Mouse (Mus musculus): ENCODE data around the gene Phka2. TPM values are rescaled to one million over a fixed set of nuclear protein-coding genes. Genes with fewer than 3 reads are reported as not detected.

Gene Phka2
- polyA plus RNA-seq, 1 experiment from 2014 or later: 10.0 TPM

DNA sequence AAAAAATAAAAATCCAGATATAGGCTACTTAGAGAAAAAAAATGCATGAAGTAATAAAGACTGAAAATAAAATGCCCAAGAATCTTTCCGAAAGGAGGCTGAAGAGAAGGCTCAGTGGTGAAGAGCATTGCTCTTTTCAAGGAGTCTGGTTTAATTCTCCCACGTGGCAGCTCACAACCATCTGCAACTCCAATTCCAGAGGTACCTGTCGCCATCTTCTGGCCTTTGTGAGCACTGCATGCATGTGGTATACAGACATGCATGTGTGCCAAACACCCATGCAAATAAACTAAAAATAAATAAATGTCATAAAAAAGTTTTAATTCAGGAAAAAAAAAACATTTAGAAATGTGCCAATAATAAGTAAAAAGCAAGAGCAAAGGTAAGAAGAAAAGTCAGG lies 107.9 kb downstream of the Phka2 start:
- Histone ChIP-seq H3K9ac (ENCODE audit: low read length) (no peak overlapping the region), H3K27ac (ENCODE audit: low read depth, low read length) (no peak overlapping the region), H3K4me2 (ENCODE audit: low read length) (no peak overlapping the region), H3K4me3 (ENCODE audit: low read depth, low read length) (no peak overlapping the region), H3K9me3 (replicated peaks; ENCODE audit: control insufficient read depth, low read length) (no peaks in the 10 kb centered on the region), H3K27me3 (replicated peaks; ENCODE audit: control insufficient read depth, insufficient read depth, low read length) (no peaks in the 10 kb centered on the region), H3K4me1 (ENCODE audit: control insufficient read depth, insufficient read depth, low read length) (no peaks in the 10 kb centered on the region), H3K36me3 (ENCODE audit: control insufficient read depth, insufficient read depth, low read length) (no peaks in the 10 kb centered on the region)
- ATAC-seq (no peak), DNase-seq (ENCODE audit: low spot score) (peak; percentile 34)
- WGBS: 41% methylated on average over 3 of the region's 3 CpGs

GRCm38 (mm10) chrX:160610482-160610881 lies 108.5 kb downstream of the Phka2 start:
- Histone ChIP-seq H3K36me3 (ENCODE audit: control insufficient read depth, insufficient read depth, low read length) (no peaks in the 10 kb centered on the region), H3K27me3 (replicated peaks; ENCODE audit: control insufficient read depth, insufficient read depth, low read length) (no peaks in the 10 kb centered on the region), H3K4me3 (ENCODE audit: low read depth, low read length) (no peak overlapping the region), H3K27ac (ENCODE audit: low read depth, low read length) (no peak overlapping the region), H3K9me3 (replicated peaks; ENCODE audit: control insufficient read depth, low read length) (no peaks in the 10 kb centered on the region), H3K4me2 (ENCODE audit: low read length) (no peak overlapping the region), H3K9ac (ENCODE audit: low read length) (no peak overlapping the region), H3K4me1 (ENCODE audit: control insufficient read depth, insufficient read depth, low read length) (no peaks in the 10 kb centered on the region)
- DNase-seq (ENCODE audit: low spot score) (no peak), ATAC-seq (no peak)
- WGBS: 52% methylated on average over 2 of the region's 2 CpGs

- Histone ChIP-seq H3K36me3 (ENCODE audit: control insufficient read depth, insufficient read depth, low read length) (no peaks in the 10 kb centered on the region), H3K27ac (ENCODE audit: low read depth, low read length) (no peak overlapping the region), H3K9me3 (replicated peaks; ENCODE audit: control insufficient read depth, low read length) (no peaks in the 10 kb centered on the region), H3K4me3 (ENCODE audit: low read depth, low read length) (no peak overlapping the region), H3K4me1 (ENCODE audit: control insufficient read depth, insufficient read depth, low read length) (no peaks in the 10 kb centered on the region), H3K9ac (ENCODE audit: low read length) (no peak overlapping the region), H3K27me3 (replicated peaks; ENCODE audit: control insufficient read depth, insufficient read depth, low read length) (no peaks in the 10 kb centered on the region), H3K4me2 (ENCODE audit: low read length) (no peak overlapping the region)
- 24% methylated on average over 4 of the region's 4 CpGs for WGBS
- ATAC-seq: peak; percentile 32; the same call in 1 of the 2 replicates
- peak; percentile 40 for DNase-seq (ENCODE audit: low spot score)
Observed at GRCm38 (mm10) chrX:160610882-160611644, 109.1 kb downstream of the Phka2 start.

Other genes with a start within 250 kb of the Phka2 start
- 0.69 and 0.85 TPM in 2 replicates for gene Adgrg2, start 111.5 kb upstream of the Phka2 start, polyA plus RNA-seq (2014; fragmentation: Nextera tagmentation; extraction: Ambion mirVana)
- gene Ppef1, start 233.6 kb downstream of the Phka2 start, polyA plus RNA-seq (2014; fragmentation: Nextera tagmentation; extraction: Ambion mirVana): 0.11 and 0.42 TPM in 2 replicates